Mouse (Mus musculus) frontal cortex, postnatal 36 days (tissue): ENCODE data around the gene Capns1.
"Not testable (repeated sequence)": the region's sequence is repeated elsewhere in the genome, so short reads cannot be mapped to it uniquely, and the experiment has no call there.

ENCODE experiments used
- DNase-seq, 2 experiments: peaks; one replicate each; pipeline ENCODE4 v3.0.0; 2022; ENCODE audit warnings: low spot score in 2 of 2

Capns1 gene

DNA sequence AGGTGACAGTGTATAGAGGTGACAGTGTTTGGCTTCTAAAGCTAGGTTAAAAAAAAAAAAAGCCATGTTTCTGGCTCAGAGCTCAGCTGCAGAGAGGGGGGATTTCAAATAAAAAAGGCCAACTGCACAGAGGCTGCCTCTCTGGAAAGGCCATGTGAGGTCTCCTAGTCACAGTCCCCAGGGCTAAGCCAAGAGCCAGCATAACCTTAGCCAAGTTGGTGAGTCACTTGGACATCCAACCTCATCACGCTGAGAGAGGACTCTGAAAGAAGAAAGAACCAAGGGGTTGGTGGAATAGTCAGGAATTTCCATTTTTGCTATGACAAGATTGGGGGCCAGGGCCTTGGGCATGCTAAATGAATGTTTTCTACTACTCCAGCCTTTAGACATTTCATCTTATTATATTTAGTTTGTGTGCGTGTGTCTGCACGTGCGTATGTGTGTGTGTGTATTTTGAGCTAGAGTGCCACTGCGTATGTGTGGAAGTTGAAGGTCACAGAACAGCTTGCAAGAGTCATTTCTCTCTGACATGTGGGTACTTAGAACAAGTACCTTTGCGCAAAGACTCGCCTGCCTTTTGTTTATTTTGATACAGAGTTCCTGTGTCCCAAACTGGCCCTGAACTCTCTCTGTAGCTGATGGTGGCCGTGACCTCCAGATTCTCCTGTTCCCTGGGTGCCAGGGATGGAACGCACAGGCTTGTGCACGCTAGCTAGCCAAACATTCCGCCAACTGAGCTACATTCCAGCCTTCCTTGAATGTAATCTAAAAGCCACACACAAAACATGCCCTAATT lies 4.5 kb upstream of the Capns1 start:
- no peak for DNase-seq

GRCm38 (mm10) chr7:30200661-30201060 lies 2.0 kb upstream of the Capns1 start:
- not testable (repeated sequence) for DNase-seq

DNA sequence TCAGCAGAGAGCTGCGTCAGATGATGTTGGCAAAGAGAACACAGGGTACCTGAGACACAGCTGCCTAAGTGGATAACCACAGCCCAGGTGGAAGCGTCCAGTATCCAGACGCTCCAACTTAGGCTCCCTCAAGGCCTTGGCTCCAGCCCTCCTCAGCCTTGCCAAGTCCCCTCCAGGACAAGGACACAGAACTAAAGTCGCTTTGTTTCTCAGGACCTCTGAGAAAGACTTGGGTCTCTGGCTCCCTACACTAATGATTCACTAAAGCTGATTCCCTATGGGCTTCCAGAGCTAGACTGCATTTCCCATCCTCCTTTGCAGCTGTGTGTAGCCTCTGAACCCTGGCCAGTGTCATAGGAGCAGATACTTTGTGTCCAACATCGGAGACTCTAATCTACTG lies 1.6 kb upstream of the Capns1 start:
- DNase-seq: no peak

DNA sequence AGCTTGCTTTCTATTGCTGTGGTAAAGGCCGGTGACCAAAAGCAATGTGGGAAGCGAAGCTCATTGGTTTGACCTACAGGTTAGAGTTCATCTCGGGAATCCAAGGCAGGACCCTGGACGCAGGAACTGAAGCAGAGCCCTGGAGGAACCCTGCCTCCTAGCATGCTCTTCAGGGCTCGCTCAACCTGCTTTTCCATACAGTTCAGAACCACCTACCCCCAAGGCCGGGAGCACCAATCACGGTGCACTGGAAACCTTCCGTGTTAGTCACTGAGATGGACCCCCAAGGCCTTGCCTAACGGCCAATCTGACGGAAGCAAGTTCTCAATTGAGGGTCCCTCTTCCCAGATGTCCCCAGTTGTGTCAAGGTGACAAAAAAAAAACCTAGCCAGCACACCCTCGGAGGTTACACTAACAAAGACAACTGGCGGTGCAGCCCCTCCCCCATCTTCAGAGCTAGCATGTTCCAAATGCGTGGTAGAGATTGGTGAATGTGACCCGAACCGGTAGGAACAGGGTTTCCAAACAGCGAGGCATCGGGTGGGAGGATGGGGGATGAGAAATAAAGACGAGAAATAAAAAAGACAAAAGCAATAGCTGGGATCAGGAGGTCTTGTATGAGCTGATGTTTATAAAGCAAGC lies 1.0 kb upstream of the Capns1 start:
- DNase-seq: no peak

DNA sequence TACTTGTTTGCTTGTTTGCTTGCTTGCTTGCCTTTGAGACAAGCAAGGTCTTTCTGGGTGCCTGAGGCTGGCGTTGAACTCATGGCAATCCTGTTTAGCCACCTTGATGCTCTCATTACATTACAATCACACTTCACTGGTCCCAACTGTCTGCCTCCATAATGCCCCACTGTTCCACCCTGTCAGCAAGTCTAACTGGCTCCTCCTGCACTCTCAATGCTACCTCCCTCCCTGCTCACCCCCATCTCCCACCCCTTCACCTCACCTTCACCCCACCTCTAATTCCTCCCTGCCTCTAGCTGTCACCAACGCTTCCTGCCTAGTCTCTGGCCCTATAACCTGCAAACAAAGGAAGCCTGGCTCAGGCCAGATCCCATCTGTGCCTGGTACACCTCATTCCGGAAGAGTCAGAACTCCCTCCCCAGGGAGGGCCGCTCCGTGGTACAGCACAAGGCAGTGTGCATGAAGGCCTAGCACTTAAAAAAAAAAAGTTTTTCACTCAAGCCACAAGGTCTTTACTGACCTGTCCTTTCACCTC lies 950 bp downstream of the Capns1 start:
- no peak for DNase-seq

GRCm38 (mm10) chr7:30196171-30196570 lies 2.4 kb downstream of the Capns1 start:
- no peak for DNase-seq

DNA sequence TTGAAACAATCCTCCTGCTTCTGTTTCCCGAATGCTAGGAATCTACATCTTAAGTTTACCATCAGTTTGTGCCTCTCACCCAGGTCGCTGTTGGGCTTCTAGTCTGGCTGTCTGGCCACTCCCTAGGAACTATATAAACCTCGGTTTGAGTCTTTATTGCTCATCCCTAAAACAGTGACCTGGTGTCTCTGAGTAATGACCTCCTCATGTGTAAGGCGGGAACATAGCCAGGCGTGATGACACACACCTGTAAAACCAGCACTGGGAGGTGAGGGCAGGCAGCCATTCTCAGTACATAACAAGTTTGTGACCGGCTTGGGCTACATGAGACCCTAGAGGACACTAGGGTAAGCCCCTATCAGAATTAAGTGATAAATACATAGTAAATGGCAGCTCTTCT lies 3.1 kb downstream of the Capns1 start:
- no peak for DNase-seq

GRCm38 (mm10) chr7:30194884-30195283 lies 3.7 kb downstream of the Capns1 start:
- peak; percentile 92 to 95 for DNase-seq

DNA sequence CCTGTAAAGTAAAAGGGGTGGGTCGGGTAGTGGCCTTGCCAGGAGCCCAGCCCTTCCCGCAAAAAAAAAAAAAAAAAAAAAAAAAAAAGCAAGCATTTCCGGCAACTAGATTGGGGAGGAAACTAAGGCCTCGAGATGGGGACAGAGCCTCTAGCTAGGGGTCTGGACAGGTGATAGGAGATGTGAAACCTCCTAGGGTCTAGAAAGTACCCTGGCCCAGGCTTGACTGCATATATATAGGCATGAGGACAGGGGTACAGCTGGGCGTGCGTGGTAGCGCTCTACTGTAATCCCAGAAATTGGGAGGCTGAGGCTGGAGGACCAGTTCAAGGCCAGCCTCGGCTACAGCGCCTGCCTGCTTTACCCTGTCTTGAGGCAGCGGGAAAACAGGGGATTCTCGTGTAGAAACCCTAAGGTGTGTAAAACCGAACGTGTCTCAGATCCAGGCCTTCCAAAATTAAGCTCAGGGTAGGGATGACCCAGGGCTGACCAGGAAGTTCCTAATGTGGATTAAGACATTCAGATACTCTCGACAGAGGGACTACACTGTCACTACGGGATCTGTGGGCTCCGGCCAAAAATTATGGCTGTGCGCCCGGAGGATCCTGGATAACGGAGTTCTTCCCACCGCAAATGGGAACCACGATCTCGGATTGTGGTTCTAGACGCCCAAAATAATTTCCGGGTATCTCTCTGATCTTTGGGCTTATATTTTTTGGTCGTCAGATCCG lies 4.3 kb downstream of the Capns1 start:
- peak in 1 of 2 experiments; percentile 44 for DNase-seq

DNA sequence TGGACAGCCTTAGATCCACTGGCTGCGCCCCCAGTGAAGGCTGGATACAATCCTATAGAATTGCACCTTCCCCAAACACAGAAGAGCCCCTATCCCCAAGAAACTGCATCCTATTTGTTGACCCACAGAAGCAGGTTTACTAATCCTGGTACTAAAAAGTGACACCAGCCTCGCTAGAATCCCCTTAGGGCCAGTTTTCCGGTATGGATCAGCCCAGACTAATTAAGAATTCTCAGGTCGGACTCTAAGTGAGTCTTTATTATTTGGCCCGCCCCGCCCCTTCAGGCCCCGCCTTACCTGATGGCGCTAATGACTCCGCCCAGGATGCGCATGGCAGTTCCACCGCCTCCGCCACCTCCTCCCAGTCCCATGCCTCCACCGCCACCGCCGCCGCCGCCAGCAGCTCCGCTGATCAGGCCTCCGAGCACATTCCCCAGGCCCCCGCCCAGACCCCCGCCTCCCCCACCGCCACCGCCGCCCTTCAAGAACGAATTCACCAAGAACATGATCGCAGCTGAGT lies 5.0 kb downstream of the Capns1 start:
- DNase-seq: peak; percentile 55 to 64

DNA sequence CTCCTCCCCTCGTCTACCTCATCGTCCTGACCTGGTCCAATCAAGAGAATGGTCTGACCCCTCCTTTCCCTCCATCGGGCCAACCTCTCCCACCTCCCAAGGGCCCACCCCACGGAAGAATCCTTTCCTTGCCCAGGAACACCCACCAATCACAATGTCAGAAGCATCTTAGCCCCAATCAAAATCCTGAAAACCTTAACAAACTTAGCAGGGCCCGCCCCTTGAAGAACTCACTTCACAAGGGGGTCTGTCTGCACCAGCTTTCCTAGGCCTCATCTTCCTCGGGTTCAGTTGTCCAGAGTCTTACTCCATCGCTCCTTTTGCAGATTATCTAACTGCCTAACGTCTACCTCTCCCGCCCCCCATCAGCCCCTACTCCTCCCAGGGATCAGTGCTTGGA lies 5.6 kb downstream of the Capns1 start:
- DNase-seq: no peak

DNA sequence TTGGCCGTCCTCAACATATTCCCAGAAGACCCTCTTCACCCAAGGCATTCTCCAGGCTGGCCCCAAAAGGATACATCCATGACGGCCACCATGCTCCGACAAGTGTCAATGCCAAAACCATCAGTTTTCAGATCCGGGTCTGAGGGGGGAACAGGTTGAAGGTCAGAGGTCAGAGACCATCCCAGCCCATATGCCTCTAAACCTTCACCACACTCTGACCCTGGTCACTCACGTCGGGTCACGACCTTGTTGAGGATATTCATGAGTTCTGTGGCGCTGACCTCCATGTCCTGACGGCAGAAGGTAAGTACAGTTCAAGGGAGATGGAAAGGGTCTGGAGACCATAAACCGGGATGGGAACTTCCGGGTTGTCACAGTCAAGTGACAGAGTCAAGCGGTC lies 6.5 kb downstream of the Capns1 start:
- no peak for DNase-seq

DNA sequence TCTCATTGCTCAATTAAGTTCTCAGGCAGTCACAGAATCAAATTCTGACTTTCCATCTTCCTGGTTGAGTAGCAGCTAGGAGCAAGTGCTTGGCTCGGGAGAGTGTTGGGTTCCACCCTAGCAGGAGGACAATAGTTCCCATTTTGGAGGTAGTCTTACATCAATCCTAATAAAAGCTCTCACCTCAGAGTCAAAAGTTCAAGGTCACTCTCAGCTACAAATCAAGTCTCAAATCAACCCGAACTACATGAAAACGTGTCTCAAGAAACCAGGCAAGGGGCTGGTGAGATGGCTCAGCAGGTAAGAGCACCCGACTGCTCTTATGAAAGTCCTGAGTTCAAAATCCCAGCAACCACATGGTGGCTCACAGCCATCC lies 9.5 kb downstream of the Capns1 start:
- no peak for DNase-seq

DNA sequence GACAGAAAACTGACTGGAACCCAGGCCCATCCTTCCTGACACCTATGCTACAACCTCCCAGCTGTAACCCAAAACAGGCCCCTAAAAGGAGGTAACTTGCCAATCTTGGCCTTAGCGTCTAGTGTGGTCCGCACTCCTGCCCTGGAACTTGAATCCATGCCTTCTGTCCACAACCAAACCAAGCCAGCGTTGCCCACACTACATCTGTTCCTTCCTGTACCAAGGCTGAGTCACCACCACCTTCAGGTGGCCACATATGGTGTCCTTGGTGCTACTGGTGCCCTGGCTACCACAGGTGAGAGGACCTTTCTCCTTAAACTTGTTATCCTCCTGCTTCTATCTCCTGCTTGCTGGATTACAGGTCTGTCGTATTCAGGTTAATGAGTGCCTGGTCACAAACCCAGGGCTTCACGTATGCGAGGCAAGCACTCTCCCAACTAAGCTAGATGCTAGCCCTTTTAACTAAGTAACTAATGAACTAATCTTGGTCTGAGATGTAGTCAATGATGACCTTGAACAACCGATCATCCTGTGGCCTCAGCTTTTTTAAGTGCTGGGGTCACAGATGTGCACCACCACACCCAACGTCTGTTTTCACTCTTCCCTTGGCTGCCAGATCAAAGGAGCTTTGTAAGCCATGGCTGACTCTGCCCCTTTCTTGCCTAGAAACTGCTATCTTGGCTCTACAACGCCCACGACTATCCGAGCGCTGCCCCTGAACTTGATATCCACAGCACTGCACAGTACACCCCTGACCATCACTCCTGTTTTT lies 10.1 kb downstream of the Capns1 start:
- DNase-seq: no peak

GRCm38 (mm10) chr7:30184641-30185348 lies 13.8 kb downstream of the Capns1 start:
- no peak for DNase-seq

- DNase-seq: peak; percentile 42 to 56
These were observed 14.7 kb downstream of the Capns1 start, which contains the start of gene Cox7a1 for GRCm38 (mm10) chr7:30183879-30184289. Gene Cox7a1 (plus strand): TSS chr7:30184144.

DNA sequence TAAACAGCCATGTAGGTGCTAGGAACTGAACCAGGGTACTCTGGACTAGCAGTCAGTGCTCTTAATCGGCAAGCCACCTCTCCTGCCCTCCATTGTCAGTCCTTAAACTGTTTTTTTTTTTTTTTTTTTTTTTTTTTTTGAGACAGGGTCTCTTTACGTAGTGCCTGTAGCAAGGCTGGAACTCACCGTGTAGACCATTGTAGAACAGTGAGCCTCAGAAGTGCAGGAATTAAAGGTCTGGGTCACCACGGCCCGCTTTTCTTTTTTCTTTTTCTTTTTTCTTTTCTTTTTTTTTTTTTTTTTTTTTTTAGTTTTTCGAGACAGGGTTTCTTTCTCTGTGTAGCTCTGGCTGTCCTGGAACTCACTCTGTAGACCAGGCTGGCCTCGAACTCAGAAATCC lies 15.4 kb downstream of the Capns1 start:
- DNase-seq: not testable (repeated sequence)

GRCm38 (mm10) chr7:30181929-30182328 lies 16.7 kb downstream of the Capns1 start:
- DNase-seq: not testable (repeated sequence)

GRCm38 (mm10) chr7:30181308-30181707 lies 17.3 kb downstream of the Capns1 start:
- peak; percentile 66 to 78 for DNase-seq

DNA sequence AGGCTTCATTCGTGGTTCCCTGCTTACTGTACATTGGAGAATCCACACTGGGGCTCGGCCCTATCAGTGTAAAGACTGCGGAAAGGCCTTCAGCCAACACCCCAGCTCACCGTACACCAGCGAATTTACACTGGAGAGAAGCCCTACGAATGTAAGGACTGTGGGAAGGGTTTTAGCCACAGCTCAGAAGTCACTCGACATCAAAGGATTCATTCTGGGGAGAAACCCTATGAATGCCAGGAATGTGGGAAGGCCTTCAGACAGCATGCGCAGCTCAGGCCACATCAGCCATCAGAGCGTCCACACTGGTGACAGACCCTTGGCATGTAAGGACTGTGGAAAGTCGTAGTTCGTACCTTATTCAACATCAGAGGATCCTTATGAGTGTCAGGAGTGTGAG lies 20.4 kb downstream of the Capns1 start:
- no peak for DNase-seq

- no peak for DNase-seq
These were observed 22.1 kb downstream of the Capns1 start for GRCm38 (mm10) chr7:30176474-30176873.
